Mouse (Mus musculus) lung, adult 18-20 months (tissue): Measurements from ENCODE around the gene Vash2.
A peak's percentile ranks its signal among the peaks of the same experiment; 100 is the strongest.
"Not testable (repeated sequence)": the region's sequence is repeated elsewhere in the genome, so short reads cannot be mapped to it uniquely, and the experiment has no call there.

Experiments
- DNase-seq, 2 experiments: peaks; one replicate each; pipeline ENCODE4 v3.0.0; 2022; ENCODE audit warnings: mixed read lengths in 2 of 2

The Vash2 gene

GRCm38 (mm10) chr1:190979100-190979563, at the start of gene Vash2:
Gene Vash2 (minus strand): TSS chr1:190979296.
- peak; percentile 67 to 76 for DNase-seq

DNA sequence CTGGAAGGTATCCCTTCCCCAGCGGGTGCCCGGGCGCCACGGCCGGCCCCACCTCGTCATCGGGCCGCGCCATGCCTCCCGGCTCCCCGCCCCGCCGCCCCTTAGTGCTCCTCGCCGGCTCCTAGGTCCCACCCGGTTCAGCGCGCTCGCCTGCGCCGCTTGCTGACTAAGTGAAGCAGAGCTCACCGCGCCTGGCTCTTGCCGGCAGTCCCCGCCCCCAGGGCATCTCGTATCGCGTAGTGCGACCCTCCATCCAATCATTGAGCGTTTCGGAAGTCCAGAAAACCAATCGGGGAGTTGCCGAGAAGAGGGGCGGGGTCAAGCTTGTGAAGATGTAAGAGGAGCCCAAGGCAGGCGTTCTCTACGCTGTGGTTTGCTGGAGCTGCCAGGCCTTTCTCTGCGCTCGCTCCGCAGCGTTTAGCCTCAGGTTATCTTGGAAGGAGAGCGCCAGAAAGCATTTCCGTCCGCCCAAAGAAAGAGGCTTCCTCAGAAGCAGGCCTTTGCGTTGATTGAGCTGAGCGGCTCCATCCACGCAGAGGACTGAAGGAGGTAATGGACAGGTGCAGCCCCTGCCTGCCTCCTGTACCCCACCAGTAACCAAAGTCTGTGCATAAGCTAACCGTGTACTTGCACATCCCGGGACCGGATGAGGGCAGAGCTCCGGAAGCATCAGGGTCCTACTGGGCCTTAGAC, 47.1 kb upstream of the Vash2 start, which contains the start of gene Flvcr1:
TSS of gene Flvcr1 (minus strand) at position 138 of the 693 bp plus-strand sequence.
- peak; percentile 99 to 100 for DNase-seq

GRCm38 (mm10) chr1:191025016-191026012, 46.2 kb upstream of the Vash2 start:
- DNase-seq: peak; percentile 28 to 32

DNA sequence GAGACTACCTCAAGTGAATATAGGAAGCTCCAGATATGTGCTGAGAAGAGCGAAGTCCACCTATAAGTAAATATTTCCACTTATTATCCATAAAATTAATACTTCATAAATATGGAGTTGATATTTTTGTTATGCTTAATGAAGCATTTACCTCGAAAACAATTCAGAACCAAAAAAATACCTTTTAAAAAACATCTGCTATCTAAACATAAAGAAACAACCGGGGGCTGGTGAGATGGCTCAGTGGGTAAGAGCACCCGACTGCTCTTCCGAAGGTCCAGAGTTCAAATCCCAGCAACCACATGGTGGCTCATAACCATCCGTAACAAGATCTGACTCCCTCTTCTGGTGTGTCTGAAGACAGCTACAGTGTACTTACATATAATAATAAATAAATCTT, 44.7 kb upstream of the Vash2 start:
- DNase-seq: not testable (repeated sequence)

- DNase-seq: peak; percentile 28 to 46
These were observed 44.0 kb upstream of the Vash2 start for GRCm38 (mm10) chr1:191023140-191023539.

DNA sequence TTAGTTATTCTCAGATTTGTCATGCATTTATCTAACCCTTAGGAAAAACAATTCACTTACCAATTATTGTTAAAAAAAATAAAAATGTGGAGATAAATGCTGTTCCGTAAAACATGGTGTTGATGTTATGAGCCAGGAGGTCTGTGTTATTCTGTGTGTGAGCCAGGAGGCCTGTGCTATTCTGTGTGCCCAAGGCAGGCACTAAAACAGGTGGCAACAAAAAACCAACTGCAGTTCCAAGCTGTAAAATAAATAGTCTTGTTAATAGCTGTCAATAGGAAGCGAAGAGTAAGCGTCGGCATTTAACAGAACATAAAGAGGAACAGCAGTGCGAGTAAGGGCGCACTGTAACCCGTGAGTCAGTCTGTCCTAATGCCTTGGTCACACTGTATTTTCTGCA, 41.9 kb upstream of the Vash2 start:
- DNase-seq: no peak

GRCm38 (mm10) chr1:191020217-191020924, 41.3 kb upstream of the Vash2 start:
- DNase-seq: no peak

GRCm38 (mm10) chr1:191019803-191020202, 40.7 kb upstream of the Vash2 start:
- no peak for DNase-seq

GRCm38 (mm10) chr1:191014271-191014670, 35.2 kb upstream of the Vash2 start:
- no peak for DNase-seq

- no peak for DNase-seq
These were observed 29.6 kb upstream of the Vash2 start for GRCm38 (mm10) chr1:191008707-191009106.

DNA sequence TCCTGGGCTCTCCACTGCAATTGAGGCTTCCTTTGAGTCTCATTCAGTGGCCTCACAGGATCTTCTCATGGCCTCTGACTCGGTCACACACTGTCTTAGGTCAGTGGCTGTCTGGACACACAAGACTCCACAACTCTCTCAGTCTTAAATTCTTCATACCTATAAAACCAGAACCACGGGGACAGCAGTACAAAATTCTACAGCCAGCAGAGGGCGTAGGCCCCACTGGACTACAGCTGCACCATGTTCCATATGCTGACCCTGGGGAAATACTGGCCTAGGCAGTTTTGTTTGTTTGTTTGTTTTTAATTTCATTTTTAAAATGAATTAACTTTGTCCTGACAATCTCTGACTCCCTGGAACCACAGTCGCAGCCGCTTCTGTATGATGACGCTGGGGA, 23.1 kb upstream of the Vash2 start:
- no peak for DNase-seq

DNA sequence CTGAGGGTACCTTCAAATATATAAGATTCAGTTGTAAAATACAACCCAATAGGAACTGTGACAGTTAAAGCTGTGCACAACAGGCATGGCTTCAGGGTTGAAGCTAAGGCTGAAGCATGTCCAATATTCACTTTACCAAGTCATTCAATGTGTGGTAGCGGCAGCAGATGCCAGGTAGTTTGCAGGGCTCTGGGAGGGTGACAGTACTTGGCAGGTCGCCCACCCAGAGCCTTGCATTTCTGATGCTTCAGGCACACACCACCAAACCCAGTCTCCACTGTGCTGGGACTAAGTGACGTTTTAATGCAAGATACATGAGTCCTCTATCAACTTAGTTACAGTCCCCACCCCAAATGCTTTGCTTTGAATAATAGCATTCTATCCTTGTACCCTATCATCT, 21.6 kb upstream of the Vash2 start:
- DNase-seq: no peak

GRCm38 (mm10) chr1:190998027-190998426, 18.9 kb upstream of the Vash2 start:
- no peak for DNase-seq

- no peak for DNase-seq
These were observed 17.3 kb upstream of the Vash2 start for GRCm38 (mm10) chr1:190996346-190996877.

- peak in 1 of 2 experiments; percentile 17 for DNase-seq
These were observed 16.5 kb upstream of the Vash2 start for GRCm38 (mm10) chr1:190995548-190995947.

- DNase-seq: no peak
These were observed 10.5 kb upstream of the Vash2 start for GRCm38 (mm10) chr1:190989437-190990082.

DNA sequence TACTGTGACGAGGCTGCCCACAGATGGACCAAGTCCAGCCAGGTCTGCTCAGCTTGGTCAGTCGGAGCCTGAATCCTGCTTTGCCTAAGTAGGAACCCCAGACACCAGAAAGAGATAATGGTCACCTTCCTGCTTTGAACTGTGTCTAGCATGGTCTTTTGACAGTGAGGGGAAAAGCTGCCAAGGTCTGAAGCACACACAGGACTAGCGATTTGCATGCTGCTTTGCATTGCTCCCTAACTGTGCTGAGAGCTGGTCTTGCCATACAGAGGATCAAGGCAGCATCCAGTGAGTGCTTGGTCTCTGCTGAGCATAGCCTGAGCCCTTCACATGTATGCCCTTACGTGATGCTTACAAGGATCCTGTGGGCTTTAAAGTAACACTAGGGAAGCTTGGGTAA, 2.3 kb upstream of the Vash2 start:
- DNase-seq: no peak

DNA sequence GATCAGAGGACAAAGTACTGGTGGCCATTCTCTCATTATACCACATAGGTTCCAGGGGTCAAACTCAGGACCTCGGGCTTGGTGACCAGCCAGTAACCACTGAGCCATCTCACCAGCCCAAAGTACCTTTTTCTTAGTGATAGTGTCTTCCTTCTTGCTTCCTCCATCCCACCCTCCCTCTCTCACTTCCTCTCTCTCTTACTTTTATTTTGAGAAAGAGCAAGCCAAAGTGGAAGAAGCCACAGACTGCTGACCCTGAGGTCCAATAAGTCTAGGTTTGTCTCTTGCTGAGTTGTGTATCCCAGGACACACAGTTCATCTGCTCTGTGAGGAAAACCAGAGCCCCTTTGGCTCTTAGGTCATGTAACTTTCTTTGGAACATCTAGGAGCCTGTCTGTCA, 1.4 kb upstream of the Vash2 start:
- DNase-seq: no peak

GRCm38 (mm10) chr1:190978511-190979073, 504 bp downstream of the Vash2 start:
- DNase-seq: no peak

DNA sequence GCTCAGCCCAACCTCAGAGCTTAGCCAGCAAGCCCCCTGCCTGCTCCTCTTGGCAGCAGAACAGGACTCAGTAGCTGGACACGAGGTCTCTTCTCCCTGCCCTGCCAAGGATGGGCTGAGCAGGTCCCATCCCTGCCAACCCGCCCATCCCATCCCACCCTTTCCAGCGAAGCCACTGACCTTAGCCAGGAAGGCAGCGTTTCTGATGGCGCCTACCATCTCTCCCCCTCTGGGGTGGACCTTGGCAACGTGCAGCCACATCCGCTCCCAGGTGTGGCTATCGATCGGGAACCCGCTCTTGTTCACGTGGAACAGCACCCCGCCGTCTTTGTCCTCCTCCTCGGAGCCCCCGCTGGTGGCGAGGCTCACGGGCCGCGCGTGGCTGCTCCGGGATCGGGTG, 1.1 kb downstream of the Vash2 start:
- DNase-seq: no peak

- no peak for DNase-seq
These were observed 2.1 kb downstream of the Vash2 start for GRCm38 (mm10) chr1:190976887-190977573.
